Mouse (Mus musculus): ENCODE results near the gene Nupr1. TPM values are rescaled to one million over a fixed set of nuclear protein-coding genes. Genes with fewer than 3 reads are reported as not detected.

Nupr1 gene
- polyA plus RNA-seq, 1 experiment from 2014 or later = 9.7 TPM

GRCm38 (mm10) chr7:126655695-126656094 is 25.0 kb upstream of the Nupr1 start:
- Histone ChIP-seq H3K9me3 (ENCODE audit: low read depth, low read length) (no peaks in the 10 kb centered on the region), H3K27ac (ENCODE audit: low read depth) (peak overlapping the region; percentile 21; the same call in 1 of the 2 replicates), H3K4me2 (no peak overlapping the region), H3K9ac (no peak overlapping the region), H3K4me1 (ENCODE audit: insufficient read depth) (no peaks in the 10 kb centered on the region), H3K4me3 (ENCODE audit: low read depth, low read length) (no peak overlapping the region), H3K36me3 (ENCODE audit: insufficient read depth) (no peaks in the 10 kb centered on the region), H3K27me3 (ENCODE audit: insufficient read depth, low read length) (no peaks in the 10 kb centered on the region)
- DNase-seq (no peak), ATAC-seq (ENCODE audit: insufficient read depth) (no peak)
- no peak for TF ChIP-seq CTCF (IDR thresholded peaks at IDR 0.05; ENCODE audit: low read depth)
- 90% methylated on average over 3 of the region's 3 CpGs for WGBS

DNA sequence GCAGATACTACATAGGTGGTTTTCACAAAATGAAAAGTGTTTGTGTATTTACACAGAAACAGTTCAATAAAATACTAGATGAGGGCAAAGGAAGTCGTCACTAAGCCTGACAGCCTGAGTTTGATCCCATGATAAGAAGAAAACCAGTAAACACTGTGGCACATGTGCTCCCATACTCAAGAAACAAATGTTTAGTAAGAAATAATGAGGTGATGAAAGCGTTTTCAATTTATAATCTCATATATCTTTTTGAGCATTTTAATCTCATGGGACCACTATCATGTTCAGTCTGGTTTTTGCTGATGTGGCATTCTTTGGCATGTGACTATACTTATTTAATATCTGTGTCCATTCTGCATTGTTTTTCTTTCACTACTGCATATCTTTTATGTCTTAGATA is 23.3 kb upstream of the Nupr1 start:
- no peak for TF ChIP-seq CTCF (IDR thresholded peaks at IDR 0.05; ENCODE audit: low read depth)
- Histone ChIP-seq H3K4me2 (no peak overlapping the region), H3K9ac (no peak overlapping the region; the same call in 1 of the 2 replicates), H3K27ac (ENCODE audit: low read depth) (no peak overlapping the region), H3K4me1 (ENCODE audit: insufficient read depth) (0 out of 2 replicates have a peak, but pooled peaks cover 5% of the 10 kb centered on the region), H3K27me3 (ENCODE audit: insufficient read depth, low read length) (no peaks in the 10 kb centered on the region), H3K4me3 (ENCODE audit: low read depth, low read length) (no peak overlapping the region), H3K9me3 (ENCODE audit: low read depth, low read length) (no peaks in the 10 kb centered on the region), H3K36me3 (ENCODE audit: insufficient read depth) (no peaks in the 10 kb centered on the region)
- DNase-seq = no peak
- 64% methylated on average over 2 of the region's 2 CpGs for WGBS
- ATAC-seq (ENCODE audit: insufficient read depth) = no peak

- no peak for TF ChIP-seq CTCF (IDR thresholded peaks at IDR 0.05; ENCODE audit: low read depth)
- no peaks in the 10 kb centered on the region for H3K9me3 ChIP-seq (ENCODE audit: low read depth, low read length)
- no peaks in the 10 kb centered on the region for H3K36me3 ChIP-seq (ENCODE audit: insufficient read depth)
- ATAC-seq (ENCODE audit: insufficient read depth) (no peak), DNase-seq (no peak)
- 0 out of 2 replicates have a peak, but pooled peaks cover 5% of the 10 kb centered on the region for H3K4me1 ChIP-seq (ENCODE audit: insufficient read depth)
- no peak overlapping the region for H3K27ac ChIP-seq (ENCODE audit: low read depth)
- no peaks in the 10 kb centered on the region for H3K27me3 ChIP-seq (ENCODE audit: insufficient read depth, low read length)
- no peak overlapping the region for H3K4me3 ChIP-seq (ENCODE audit: low read depth, low read length)
- no peak overlapping the region for H3K4me2 ChIP-seq
- H3K9ac ChIP-seq = no peak overlapping the region
- 25% methylated on average over 2 of the region's 2 CpGs for WGBS
Observed at GRCm38 (mm10) chr7:126650852-126651251, 20.2 kb upstream of the Nupr1 start.

DNA sequence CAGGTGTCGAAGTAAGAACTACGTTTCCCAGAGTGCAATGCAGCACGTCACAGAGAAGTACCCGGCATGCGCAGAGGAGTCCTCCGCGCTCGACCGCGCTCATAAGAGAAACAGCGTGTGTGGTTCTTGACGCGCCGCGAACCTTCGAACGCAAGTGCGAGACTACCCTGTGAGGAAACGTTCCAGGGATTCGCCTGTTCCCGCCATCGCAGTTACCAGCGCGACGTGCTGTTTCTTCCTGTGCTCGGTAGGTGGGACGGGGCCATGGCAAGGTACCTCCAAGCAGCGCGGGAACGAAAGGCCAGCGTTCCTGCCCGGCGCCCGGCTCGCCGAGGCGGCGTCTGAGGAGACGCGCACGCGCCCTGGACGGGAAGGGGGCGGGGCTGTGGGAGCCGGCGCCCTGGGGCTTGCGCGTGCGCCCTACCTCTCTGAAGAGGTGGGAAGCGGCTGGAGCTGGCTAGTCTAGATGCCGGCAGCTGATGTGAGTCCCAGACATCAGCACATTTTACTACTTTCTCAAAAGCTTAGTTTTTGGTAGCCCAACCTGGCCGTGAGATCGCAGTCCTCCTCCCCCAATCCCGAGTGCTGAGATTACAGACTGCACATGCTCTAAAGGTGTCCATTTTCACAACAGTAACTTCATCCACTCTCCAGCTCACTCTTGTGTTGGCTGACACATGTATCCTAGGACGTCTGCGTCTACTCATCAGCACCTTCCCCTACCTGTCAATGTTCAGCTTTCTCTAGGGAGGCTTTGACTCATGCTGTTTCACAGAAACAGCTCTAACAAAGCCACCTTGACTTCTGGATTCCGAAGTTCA is 18.8 kb upstream of the Nupr1 start, which contains the start of gene Sgf29:
Gene Sgf29, plus strand, starts transcription at position 79 of the 821 bp plus-strand sequence.
- DNase-seq (peak; percentile 95), ATAC-seq (ENCODE audit: insufficient read depth) (peak; percentile 99)
- H3K4me3 ChIP-seq (ENCODE audit: low read depth, low read length) = peak within 1 kb of the TSS; percentile 58
- peak within 1 kb of the TSS; percentile 89 for H3K27ac ChIP-seq (ENCODE audit: low read depth)
- 0 out of 2 replicates have a peak, but pooled peaks cover 5% of the 10 kb centered on the region for H3K4me1 ChIP-seq (ENCODE audit: insufficient read depth)
- 1% methylated on average over 57 of the region's 57 CpGs for WGBS
- TF ChIP-seq CTCF (IDR thresholded peaks at IDR 0.05; ENCODE audit: low read depth) = 0 out of 2 replicates have a peak, but pooled peaks have one; percentile 8
- peak within 1 kb of the TSS; percentile 83 for H3K4me2 ChIP-seq
- H3K27me3 ChIP-seq (ENCODE audit: insufficient read depth, low read length) = no peaks in the 10 kb centered on the region
- H3K9ac ChIP-seq = peak within 1 kb of the TSS; percentile 73
- no peaks in the 10 kb centered on the region for H3K9me3 ChIP-seq (ENCODE audit: low read depth, low read length)
- no peaks in the 10 kb centered on the region for H3K36me3 ChIP-seq (ENCODE audit: insufficient read depth)

DNA sequence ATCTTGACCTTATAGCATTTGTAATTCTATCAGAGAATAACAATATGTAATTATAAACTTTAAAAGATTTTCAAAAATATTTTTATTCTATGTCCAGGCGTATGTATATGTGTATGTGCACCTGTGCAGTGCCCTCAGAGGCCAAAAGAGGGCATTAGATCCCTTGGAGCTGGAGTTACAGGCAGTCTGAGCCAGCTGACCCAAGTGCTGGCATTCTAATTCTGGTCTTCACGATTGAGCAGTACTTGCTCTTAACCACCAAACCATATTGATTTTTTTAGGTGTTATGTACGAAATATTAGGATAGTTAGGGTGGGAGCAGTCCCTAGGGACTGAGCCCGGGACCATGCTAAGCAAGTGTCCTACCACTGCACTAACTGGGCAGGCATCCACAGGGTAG is 17.8 kb upstream of the Nupr1 start:
- Histone ChIP-seq H3K4me2 (peak overlapping the region; percentile 83), H3K4me3 (ENCODE audit: low read depth, low read length) (peak overlapping the region; percentile 58; the same call in 1 of the 2 replicates), H3K4me1 (ENCODE audit: insufficient read depth) (0 out of 2 replicates have a peak, but pooled peaks cover 5% of the 10 kb centered on the region), H3K9me3 (ENCODE audit: low read depth, low read length) (no peaks in the 10 kb centered on the region), H3K36me3 (ENCODE audit: insufficient read depth) (no peaks in the 10 kb centered on the region), H3K9ac (no peak overlapping the region), H3K27ac (ENCODE audit: low read depth) (no peak overlapping the region), H3K27me3 (ENCODE audit: insufficient read depth, low read length) (no peaks in the 10 kb centered on the region)
- no peak for DNase-seq
- peak; percentile 15; the same call in 1 of the 2 replicates for TF ChIP-seq CTCF (IDR thresholded peaks at IDR 0.05; ENCODE audit: low read depth)
- ATAC-seq (ENCODE audit: insufficient read depth) = no peak
- 76% methylated on average over 4 of the region's 4 CpGs for WGBS

DNA sequence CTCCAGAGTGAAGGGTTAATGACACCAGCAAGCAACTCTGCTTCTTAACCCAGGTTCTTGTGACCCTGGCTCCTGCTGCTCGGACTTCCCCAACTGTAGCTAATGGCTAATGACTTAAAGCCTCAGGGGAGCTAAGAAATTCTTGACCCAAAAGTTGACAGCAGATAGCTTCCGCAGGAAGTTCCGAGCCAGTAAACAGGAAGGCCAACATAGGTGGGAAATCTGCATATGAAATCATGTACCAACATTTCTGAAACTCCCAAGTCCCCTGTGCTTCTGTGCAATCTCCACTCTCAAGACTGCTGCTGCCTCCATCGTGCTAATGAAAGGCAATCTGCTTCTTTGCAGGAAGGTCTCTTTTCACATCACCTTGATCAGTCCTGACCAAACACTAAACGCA is 15.0 kb upstream of the Nupr1 start:
- H3K9ac ChIP-seq = no peak overlapping the region
- H3K4me2 ChIP-seq = no peak overlapping the region
- H3K27me3 ChIP-seq (ENCODE audit: insufficient read depth, low read length) = no peaks in the 10 kb centered on the region
- H3K27ac ChIP-seq (ENCODE audit: low read depth) = no peak overlapping the region
- H3K4me3 ChIP-seq (ENCODE audit: low read depth, low read length) = no peak overlapping the region
- 64% methylated on average over 5 of the region's 5 CpGs for WGBS
- H3K36me3 ChIP-seq (ENCODE audit: insufficient read depth) = no peaks in the 10 kb centered on the region
- 0 out of 2 replicates have a peak, but pooled peaks cover 5% of the 10 kb centered on the region for H3K4me1 ChIP-seq (ENCODE audit: insufficient read depth)
- TF ChIP-seq CTCF (IDR thresholded peaks at IDR 0.05; ENCODE audit: low read depth) = no peak
- DNase-seq = no peak
- no peak for ATAC-seq (ENCODE audit: insufficient read depth)
- H3K9me3 ChIP-seq (ENCODE audit: low read depth, low read length) = no peaks in the 10 kb centered on the region

DNA sequence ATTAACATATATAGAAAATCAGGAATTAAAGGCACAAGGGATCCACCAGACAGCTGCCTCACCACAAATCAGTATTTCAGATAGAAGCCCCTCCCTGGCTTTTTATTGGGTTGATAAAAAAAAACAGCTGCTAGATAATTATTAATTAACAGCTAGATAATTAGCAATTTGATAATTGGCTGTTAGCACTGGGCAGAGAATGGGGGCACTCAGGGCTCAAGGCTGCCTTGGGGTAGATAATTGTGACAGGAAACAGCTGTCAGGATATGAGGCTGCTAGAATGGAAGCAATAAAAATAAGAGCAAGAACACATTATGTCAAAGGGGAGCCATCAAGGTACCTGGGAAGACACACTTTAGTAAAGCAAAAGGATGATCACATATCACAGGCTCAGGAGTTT is 14.3 kb upstream of the Nupr1 start:
- no peak for TF ChIP-seq CTCF (IDR thresholded peaks at IDR 0.05; ENCODE audit: low read depth)
- no peak overlapping the region for H3K4me2 ChIP-seq
- ATAC-seq (ENCODE audit: insufficient read depth) (no peak), DNase-seq (no peak)
- H3K36me3 ChIP-seq (ENCODE audit: insufficient read depth) = no peaks in the 10 kb centered on the region
- H3K4me3 ChIP-seq (ENCODE audit: low read depth, low read length) = no peak overlapping the region
- H3K27me3 ChIP-seq (ENCODE audit: insufficient read depth, low read length) = no peaks in the 10 kb centered on the region
- no peaks in the 10 kb centered on the region for H3K9me3 ChIP-seq (ENCODE audit: low read depth, low read length)
- no peak overlapping the region for H3K9ac ChIP-seq
- no peak overlapping the region for H3K27ac ChIP-seq (ENCODE audit: low read depth)
- H3K4me1 ChIP-seq (ENCODE audit: insufficient read depth) = 0 out of 2 replicates have a peak, but pooled peaks cover 2% of the 10 kb centered on the region
